Mouse (Mus musculus) induced T-regulatory cell, adult 2 months (primary cell): Measurements from ENCODE around the gene Rslcan18.
"Not testable (repeated sequence)": the region's sequence is repeated elsewhere in the genome, so short reads cannot be mapped to it uniquely, and the experiment has no call there.

Experiments
- DNase-seq: peaks from one replicate; pipeline ENCODE4 v3.0.0-alpha.2; 2012; ENCODE audit warnings: low read depth

The Rslcan18 gene

GRCm38 (mm10) chr13:67116163-67116562, at the start of gene Rslcan18:
TSS of gene Rslcan18 (minus strand) at chr13:67116263.
- not testable (repeated sequence) for DNase-seq

GRCm38 (mm10) chr13:67128038-67128721, 12.1 kb upstream of the Rslcan18 start:
- DNase-seq, result peak; percentile 91

- not testable (repeated sequence) for DNase-seq
Measured at GRCm38 (mm10) chr13:67127507-67127906, 11.4 kb upstream of the Rslcan18 start.

GRCm38 (mm10) chr13:67124460-67124859, 8.4 kb upstream of the Rslcan18 start:
- no peak for DNase-seq

GRCm38 (mm10) chr13:67121360-67121759, 5.3 kb upstream of the Rslcan18 start, which contains the start of gene Zfp759:
TSS of gene Zfp759 (plus strand) at chr13:67121660.
- DNase-seq, result not testable (repeated sequence)

GRCm38 (mm10) chr13:67113287-67113686, 2.8 kb downstream of the Rslcan18 start:
- DNase-seq, result no peak

GRCm38 (mm10) chr13:67112096-67112495, 4.0 kb downstream of the Rslcan18 start:
- DNase-seq, result no peak

GRCm38 (mm10) chr13:67108821-67109206, 7.2 kb downstream of the Rslcan18 start:
- no peak for DNase-seq

- DNase-seq, result peak; percentile 99
Measured at GRCm38 (mm10) chr13:67108194-67108820, 7.8 kb downstream of the Rslcan18 start, which contains the start of gene Gm28557. TSS of gene Gm28557 (minus strand) at chr13:67108604.

- DNase-seq, result no peak
Measured at GRCm38 (mm10) chr13:67107681-67108080, 8.4 kb downstream of the Rslcan18 start.

GRCm38 (mm10) chr13:67097876-67098275, 18.2 kb downstream of the Rslcan18 start, which contains the start of gene Zfp708:
TSS of gene Zfp708 (minus strand) at chr13:67097976.
- no peak for DNase-seq

- DNase-seq, result no peak
Measured at GRCm38 (mm10) chr13:67090154-67090553, 25.9 kb downstream of the Rslcan18 start.

GRCm38 (mm10) chr13:67081946-67082345, 34.1 kb downstream of the Rslcan18 start:
- DNase-seq, result peak; percentile 54

GRCm38 (mm10) chr13:67081142-67081713, 34.8 kb downstream of the Rslcan18 start:
- peak; percentile 81 for DNase-seq

GRCm38 (mm10) chr13:67077244-67077643, 38.8 kb downstream of the Rslcan18 start:
- no peak for DNase-seq

GRCm38 (mm10) chr13:67072786-67073185, 43.3 kb downstream of the Rslcan18 start:
- DNase-seq, result no peak

GRCm38 (mm10) chr13:67065386-67065785, 50.7 kb downstream of the Rslcan18 start:
- DNase-seq, result no peak

GRCm38 (mm10) chr13:67062427-67062826, 53.6 kb downstream of the Rslcan18 start:
- no peak for DNase-seq

GRCm38 (mm10) chr13:67060786-67061358, 55.2 kb downstream of the Rslcan18 start, which contains the start of gene Zfp712:
TSS of gene Zfp712 (minus strand) at chr13:67061170.
- peak; percentile 94 for DNase-seq

- DNase-seq, result peak; percentile 64
Measured at GRCm38 (mm10) chr13:67060161-67060785, 55.8 kb downstream of the Rslcan18 start.
